Mouse (Mus musculus) kidney, postnatal 0 days (tissue): ENCODE measurements around the gene Actrt3. TPM values are rescaled to one million over a fixed set of nuclear protein-coding genes. Genes with fewer than 3 reads are reported as not detected.
A peak's percentile ranks its signal among the peaks of the same experiment; 100 is the strongest.

Experiments
- ATAC-seq: fragments of 200-750 bp; cut with Nextera tagmentation; replicated peaks from 2 replicates; pipeline ENCODE4 v1.8.0; 2017; ENCODE audit warnings: low read depth, moderate number of reproducible peaks, moderate TSS enrichment, moderate library complexity; ENCODE audit not compliant: low FRiP score
- DNase-seq: peaks from one replicate; pipeline ENCODE4 v3.0.0-alpha.2; 2016; ENCODE audit warnings: low spot score
- H3K27ac ChIP-seq: fragments of 300-500 bp; sonication (generic); 2 replicates; pipeline ENCODE4 v1.5.1; 2014; ENCODE audit warnings: mild to moderate bottlenecking
- H3K27me3 ChIP-seq: fragments of 300-500 bp; sonication (generic); 2 replicates; pipeline ENCODE4 v1.6.1; 2014; ENCODE audit warnings: low read length, mixed read lengths; ENCODE audit not compliant: insufficient read depth
- H3K36me3 ChIP-seq: fragments of 300-500 bp; sonication (generic); 2 replicates; pipeline ENCODE4 v1.6.1; 2014; ENCODE audit warnings: low read length, mixed read lengths; ENCODE audit not compliant: insufficient read depth
- H3K4me1 ChIP-seq: fragments of 300-500 bp; sonication (generic); replicated peaks from 2 replicates; pipeline ENCODE4 v1.6.1; 2014; ENCODE audit warnings: antibody characterized with exemption, low read length, mixed read lengths; ENCODE audit not compliant: insufficient read depth
- H3K4me2 ChIP-seq: fragments of 300-500 bp; sonication (generic); 2 replicates; pipeline ENCODE4 v1.6.1; 2014; ENCODE audit warnings: mild to moderate bottlenecking, low read length, moderate library complexity, mixed read lengths
- H3K4me3 ChIP-seq: fragments of 300-500 bp; sonication (generic); replicated peaks from 2 replicates; pipeline ENCODE4 v1.5.1; 2014; ENCODE audit warnings: low read depth, low read length
- H3K9ac ChIP-seq: fragments of 300-500 bp; sonication (generic); 2 replicates; pipeline ENCODE4 v1.6.1; 2014; ENCODE audit warnings: low read depth, low read length
- H3K9me3 ChIP-seq: fragments of 300-500 bp; sonication (generic); replicated peaks from 2 replicates; pipeline ENCODE4 v1.6.1; 2016; ENCODE audit warnings: low read length, inconsistent platforms, mixed read lengths
- CTCF ChIP-seq: IDR thresholded peaks from 2 replicates; pipeline ENCODE4 v1.5.1; 2016; ENCODE audit warnings: antibody characterized with exemption, low read depth, mild to moderate bottlenecking, moderate library complexity
- WGBS: fragments of 180-500 bp; shearing (Covaris S2); extraction: QIAGEN DNeasy Blood & Tissue Kit; methylation state at CpG from one replicate; pipeline ENCODE4 v1.1.7; 2014; 5-methylcytosine and 5-hydroxymethylcytosine counted together
- polyA plus RNA-seq: library from polyadenylated mRNA; unstranded; fragments of >200 nt; fragmentation: Nextera tagmentation; extraction: Ambion mirVana; gene quantifications from 2 replicates; pipeline ENCODE4 v1.2.1, GENCODE M21; 2015

The Actrt3 gene
- polyA plus RNA-seq, 1 experiment from 2014 or later, result not detected

GRCm38 (mm10) chr3:30548928-30549327 is 50.8 kb downstream of the Actrt3 start:
- DNase-seq, result peak; percentile 12
- Histone ChIP-seq H3K9me3 (no peaks in the 10 kb centered on the region), H3K4me2 (no peak overlapping the region), H3K9ac (no peak overlapping the region), H3K4me1 (0 out of 2 replicates have a peak, but pooled peaks cover 6% of the 10 kb centered on the region), H3K27ac (no peak overlapping the region), H3K4me3 (no peak overlapping the region), H3K36me3 (no peaks in the 10 kb centered on the region), H3K27me3 (no peaks in the 10 kb centered on the region)
- 55% methylated on average over 7 of the region's 7 CpGs for WGBS
- no peak for TF ChIP-seq CTCF
- ATAC-seq, result no peak

DNA sequence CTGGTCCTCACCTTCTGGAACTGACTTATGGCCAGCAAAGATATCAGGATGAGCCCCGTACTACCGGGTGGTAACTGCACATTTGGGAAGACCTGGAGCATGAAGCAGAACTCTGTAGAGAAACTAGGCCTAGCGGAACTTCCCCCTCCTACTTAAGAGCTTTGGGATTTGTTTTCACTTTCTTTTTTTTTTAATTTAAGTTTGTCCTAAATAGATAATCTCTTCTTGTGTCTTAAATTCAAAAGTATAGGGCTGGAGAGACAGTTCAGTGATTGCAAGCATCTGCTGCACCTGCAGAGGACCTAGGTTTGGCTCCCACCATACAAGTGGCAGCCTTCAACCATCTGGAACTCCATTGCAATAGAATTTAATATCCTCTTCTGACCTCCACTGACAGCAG is 51.8 kb downstream of the Actrt3 start, which contains the start of gene Mecom:
TSS of gene Mecom (minus strand) at position 101 of the 400 bp plus-strand sequence.
- Histone ChIP-seq H3K4me3 (peak within 1 kb of the TSS; percentile 11; the same call in 1 of the 2 replicates), H3K27me3 (no peaks in the 10 kb centered on the region), H3K4me1 (0 out of 2 replicates have a peak, but pooled peaks cover 6% of the 10 kb centered on the region), H3K4me2 (peak within 1 kb of the TSS; percentile 47), H3K9ac (peak within 1 kb of the TSS; percentile 13; the same call in 1 of the 2 replicates), H3K9me3 (no peaks in the 10 kb centered on the region), H3K36me3 (no peaks in the 10 kb centered on the region), H3K27ac (no peak within 1 kb of the TSS)
- 61% methylated on average over 3 of the region's 3 CpGs for WGBS
- no peak for TF ChIP-seq CTCF
- peak; percentile 14 for DNase-seq
- no peak for ATAC-seq

Other genes starting within 250 kb of the Actrt3 start
- gene Mecom, start 51.9 kb downstream of the Actrt3 start, polyA plus RNA-seq, result 54.7 and 58.1 TPM in 2 replicates
- gene Mynn, start 2.1 kb upstream of the Actrt3 start, polyA plus RNA-seq, result 28.7 and 30.8 TPM in 2 replicates
- gene Lrriq4, start 44.6 kb upstream of the Actrt3 start, polyA plus RNA-seq, result 0.46 and 0.54 TPM in 2 replicates
- gene Lrrc34, start 47.9 kb upstream of the Actrt3 start, polyA plus RNA-seq, result 2.8 and 3.6 TPM in 2 replicates
- 0.78 and 1.0 TPM in 2 replicates for gene Lrrc31, start 99.9 kb upstream of the Actrt3 start, polyA plus RNA-seq
- not detected in 2 replicates for gene Samd7, start 146.4 kb upstream of the Actrt3 start, polyA plus RNA-seq
- 178 and 188 TPM in 2 replicates for gene Sec62, start 192.9 kb upstream of the Actrt3 start, polyA plus RNA-seq